Mouse (Mus musculus): ENCODE data around the gene Ptpn7. TPM values are rescaled to one million over a fixed set of nuclear protein-coding genes. Genes with fewer than 3 reads are reported as not detected.

The Ptpn7 gene
- total RNA-seq (2023): 10 to 100 TPM; 57.1 to 59.7 TPM

DNA sequence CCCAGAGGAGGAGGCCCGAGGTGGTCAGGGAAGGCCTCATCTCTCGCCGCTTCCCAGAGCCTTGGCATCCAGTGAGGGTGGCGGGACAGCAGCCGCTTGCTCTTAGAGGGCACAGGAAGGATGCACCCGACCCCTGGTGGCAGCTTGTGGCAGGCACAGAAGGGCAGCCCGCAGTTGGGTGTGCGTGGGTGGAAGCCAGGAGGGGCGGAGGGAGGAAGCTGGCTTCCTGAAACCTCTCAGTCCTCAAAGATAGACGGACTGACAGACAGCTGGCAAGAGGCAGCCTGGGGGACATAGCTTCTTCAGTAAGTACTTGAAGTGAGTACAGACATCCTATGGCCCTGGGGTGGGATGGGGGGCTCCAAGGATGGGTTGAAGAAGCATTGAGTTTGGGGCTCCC lies at the start of gene Ptpn7:
Ptpn7 (plus strand) TSS at position 228 of the 400 bp plus-strand sequence.

DNA sequence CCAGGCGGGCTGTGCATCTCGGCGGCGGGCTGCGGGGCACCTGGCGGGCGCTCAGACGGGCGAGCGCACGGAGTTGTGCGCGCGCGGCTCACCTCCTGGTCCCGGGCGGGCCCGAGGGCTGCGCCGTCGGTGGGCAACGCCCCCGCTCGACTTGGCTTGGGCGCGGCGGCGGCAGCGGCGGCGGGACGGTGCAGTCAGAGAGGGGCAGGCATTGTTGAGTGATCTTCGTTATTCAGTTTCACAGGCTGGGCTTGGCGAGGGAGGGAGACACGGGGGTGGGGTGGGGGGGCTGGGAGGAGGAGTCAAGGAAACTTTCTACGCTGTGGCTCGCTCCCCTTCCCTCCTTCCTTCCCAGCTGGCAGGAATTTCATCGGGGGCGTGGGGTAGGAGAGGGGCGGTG lies 27.4 kb upstream of the Ptpn7 start, which contains the start of gene Lgr6:
Lgr6 (minus strand) TSS at position 153 of the 400 bp plus-strand sequence.

DNA sequence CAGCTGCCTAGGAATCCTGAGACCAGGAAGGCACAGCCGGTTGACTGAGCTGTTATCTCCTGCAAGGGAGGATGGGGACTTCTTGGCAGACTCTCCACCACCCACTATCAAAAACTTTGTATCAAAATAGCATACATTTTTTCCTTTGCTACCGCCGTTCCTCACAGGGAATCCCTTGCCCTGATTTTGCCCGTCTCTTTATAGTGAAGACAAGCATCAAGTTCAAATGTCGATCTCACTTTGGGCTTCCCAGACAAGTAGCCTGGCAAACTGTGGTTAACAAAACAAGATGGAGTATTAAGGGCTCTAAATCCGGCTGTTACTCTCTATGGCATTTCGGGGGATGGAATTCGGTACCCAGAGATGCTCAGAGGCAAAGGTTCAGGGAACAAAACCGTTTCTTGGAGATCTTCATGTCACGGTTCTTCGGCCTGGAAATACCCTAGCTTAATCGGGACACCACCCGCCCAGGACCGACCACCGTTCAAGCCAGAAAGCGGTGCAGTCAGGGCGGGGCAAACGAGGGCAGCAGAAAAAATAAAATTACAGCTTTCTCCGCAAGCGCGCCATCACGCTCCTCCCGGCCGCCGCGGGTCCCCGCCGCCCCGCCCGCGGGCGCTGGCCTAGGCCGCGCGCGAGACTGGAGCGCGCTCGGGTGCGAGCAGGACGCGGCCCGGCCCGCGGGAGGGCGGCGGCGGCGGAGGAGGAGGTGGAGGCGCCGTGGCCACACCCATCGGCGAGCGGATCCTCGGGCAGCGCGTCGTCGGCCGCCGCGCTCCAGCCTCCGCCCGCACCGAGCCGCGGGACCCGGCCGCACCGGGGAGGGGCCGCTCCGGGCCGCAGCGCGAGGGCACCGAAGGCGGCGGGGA lies 13.8 kb downstream of the Ptpn7 start, which contains the start of gene Arl8a:
Arl8a (plus strand) TSS at position 748 of the 869 bp plus-strand sequence.

DNA sequence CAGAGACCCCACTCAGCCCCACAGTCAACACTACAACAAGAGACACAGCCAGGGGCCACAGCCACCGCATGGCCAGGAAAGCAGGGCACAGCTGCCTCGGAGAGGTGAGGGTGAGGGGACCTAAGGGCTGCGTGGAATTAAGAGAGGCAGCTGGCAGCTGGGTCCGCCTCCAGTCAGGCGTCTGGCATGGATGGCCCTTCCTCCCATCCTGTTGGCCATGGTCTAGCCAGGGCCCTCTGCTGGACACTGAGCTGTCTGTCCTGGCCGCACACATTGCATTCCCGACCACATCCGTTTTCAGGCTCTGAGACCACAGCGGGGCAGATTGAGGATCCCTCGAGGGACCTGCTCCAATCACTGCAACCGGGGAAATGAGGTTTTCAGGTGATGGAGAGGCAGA lies 34.9 kb downstream of the Ptpn7 start, which contains the start of gene Gpr37l1:
Gpr37l1 (minus strand) TSS at position 247 of the 400 bp plus-strand sequence.

Other genes with a start within 250 kb of the Ptpn7 start
- 10 to 100 TPM; 11.2 to 11.8 TPM for gene Ppp1r12b, start 176.8 kb upstream of the Ptpn7 start, total RNA-seq (2023)
- 10 to 100 TPM; 11.1 to 11.2 TPM for gene Ube2t, start 170.1 kb upstream of the Ptpn7 start, total RNA-seq (2023)
- not detected for gene Lgr6, start 27.4 kb upstream of the Ptpn7 start, total RNA-seq (2023)
- 100 to 1,000 TPM in 1 of 2 experiments, 10 to 100 TPM in 1; 99.1 to 113 TPM for gene Arl8a, start 14.1 kb downstream of the Ptpn7 start, total RNA-seq (2023)
- gene Gpr37l1, start 35.0 kb downstream of the Ptpn7 start, total RNA-seq (2023): not detected
- not detected for gene Elf3, start 125.9 kb downstream of the Ptpn7 start, total RNA-seq (2023)
- 100 to 1,000 TPM; 147 to 164 TPM for gene Rnpep, start 151.4 kb downstream of the Ptpn7 start, total RNA-seq (2023)
- gene Timm17a, start 181.1 kb downstream of the Ptpn7 start, total RNA-seq (2023): 10 to 100 TPM; 31.4 to 32.3 TPM
- not detected for gene Lmod1, start 192.1 kb downstream of the Ptpn7 start, total RNA-seq (2023)
- not detected for gene Shisa4, start 242.5 kb downstream of the Ptpn7 start, total RNA-seq (2023)

All from neutrophil, adult 59 days (primary cell).